Mouse (Mus musculus): Measurements from ENCODE around the gene Gm20458. TPM values are rescaled to one million over a fixed set of nuclear protein-coding genes. Genes with fewer than 3 reads are reported as not detected.

Gm20458 gene
- polyA plus RNA-seq, 1 experiment from 2014 or later, result 8.1 TPM

DNA sequence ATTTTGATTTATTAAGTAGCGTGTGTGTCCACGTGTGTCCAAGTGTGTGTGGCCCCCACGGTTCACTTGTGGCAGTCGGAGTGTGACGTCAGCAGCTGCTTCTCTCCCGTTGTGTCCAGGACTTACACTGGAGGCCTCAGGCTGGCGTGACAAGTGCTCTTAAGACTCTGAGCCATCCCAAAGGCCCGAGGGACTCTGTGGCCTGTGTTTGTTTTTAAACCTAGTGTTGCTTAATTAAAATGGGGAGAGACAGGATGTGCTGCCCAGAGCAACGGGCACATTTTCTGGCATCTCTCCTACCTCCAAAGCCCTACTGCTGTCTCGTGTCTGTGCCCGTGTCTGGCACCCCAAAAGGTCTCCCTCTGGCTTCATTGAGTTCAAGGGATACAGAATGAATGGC is 37.3 kb upstream of the Gm20458 start:
- Histone ChIP-seq H3K9ac (replicated peaks; ENCODE audit: low read length) (no peak overlapping the region), H3K4me3 (ENCODE audit: low read length) (no peak overlapping the region), H3K36me3 (ENCODE audit: insufficient read depth, low read length) (peaks cover 29% of the 10 kb centered on the region), H3K4me1 (ENCODE audit: insufficient read depth, low read length) (peaks cover 12% of the 10 kb centered on the region; the same call in 1 of the 2 replicates), H3K9me3 (ENCODE audit: low read length) (no peaks in the 10 kb centered on the region), H3K27me3 (ENCODE audit: insufficient read depth, low read length) (no peaks in the 10 kb centered on the region), H3K27ac (ENCODE audit: low read length) (no peak overlapping the region), H3K4me2 (replicated peaks; ENCODE audit: low read depth, low read length) (no peak overlapping the region)
- ATAC-seq (ENCODE audit: low FRiP score, low TSS enrichment), result no peak
- 76% methylated on average over 11 of the region's 11 CpGs for WGBS

GRCm38 (mm10) chr2:164424406-164424805 is 36.4 kb upstream of the Gm20458 start:
- Histone ChIP-seq H3K27ac (ENCODE audit: low read length) (no peak overlapping the region), H3K27me3 (ENCODE audit: insufficient read depth, low read length) (no peaks in the 10 kb centered on the region), H3K4me2 (replicated peaks; ENCODE audit: low read depth, low read length) (no peak overlapping the region), H3K4me1 (ENCODE audit: insufficient read depth, low read length) (peaks cover 10% of the 10 kb centered on the region; the same call in 1 of the 2 replicates), H3K36me3 (ENCODE audit: insufficient read depth, low read length) (peaks cover 34% of the 10 kb centered on the region), H3K9me3 (ENCODE audit: low read length) (no peaks in the 10 kb centered on the region), H3K9ac (replicated peaks; ENCODE audit: low read length) (no peak overlapping the region), H3K4me3 (ENCODE audit: low read length) (no peak overlapping the region)
- 84% methylated on average over 8 of the region's 8 CpGs for WGBS
- no peak for ATAC-seq (ENCODE audit: low FRiP score, low TSS enrichment)

DNA sequence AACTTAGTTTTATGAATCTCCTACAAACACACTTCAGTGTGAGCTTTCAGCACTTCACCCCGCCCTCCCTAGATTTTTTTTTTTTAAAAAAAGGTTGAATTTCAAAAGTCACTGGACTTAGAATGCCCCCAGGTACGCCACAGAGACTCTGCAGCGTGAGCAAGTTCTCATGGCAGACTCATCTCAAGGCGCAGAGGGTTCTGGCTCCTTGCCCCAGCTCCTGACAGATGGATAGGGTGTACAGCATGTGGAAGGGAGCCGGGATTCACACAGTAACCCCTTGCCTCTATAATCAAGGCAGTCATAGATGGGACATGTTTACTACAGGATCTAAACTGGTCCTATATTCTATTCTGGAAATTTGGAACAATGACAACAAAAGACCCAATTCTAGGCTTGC is 35.4 kb upstream of the Gm20458 start:
- H3K27ac ChIP-seq (ENCODE audit: low read length), result no peak overlapping the region
- H3K36me3 ChIP-seq (ENCODE audit: insufficient read depth, low read length), result peaks cover 36% of the 10 kb centered on the region
- H3K4me1 ChIP-seq (ENCODE audit: insufficient read depth, low read length), result peaks cover 11% of the 10 kb centered on the region
- H3K9ac ChIP-seq (replicated peaks; ENCODE audit: low read length), result no peak overlapping the region
- no peaks in the 10 kb centered on the region for H3K9me3 ChIP-seq (ENCODE audit: low read length)
- no peak overlapping the region for H3K4me2 ChIP-seq (replicated peaks; ENCODE audit: low read depth, low read length)
- no peaks in the 10 kb centered on the region for H3K27me3 ChIP-seq (ENCODE audit: insufficient read depth, low read length)
- 87% methylated on average over 5 of the region's 5 CpGs for WGBS
- no peak overlapping the region for H3K4me3 ChIP-seq (ENCODE audit: low read length)
- ATAC-seq (ENCODE audit: low FRiP score, low TSS enrichment), result no peak

- WGBS, result 22% methylated on average over 12 of the region's 12 CpGs
- Histone ChIP-seq H3K27ac (ENCODE audit: low read length) (no peak overlapping the region), H3K36me3 (ENCODE audit: insufficient read depth, low read length) (peaks cover 36% of the 10 kb centered on the region), H3K9me3 (ENCODE audit: low read length) (no peaks in the 10 kb centered on the region), H3K27me3 (ENCODE audit: insufficient read depth, low read length) (no peaks in the 10 kb centered on the region), H3K4me1 (ENCODE audit: insufficient read depth, low read length) (peaks cover 18% of the 10 kb centered on the region), H3K4me2 (replicated peaks; ENCODE audit: low read depth, low read length) (no peak overlapping the region), H3K4me3 (ENCODE audit: low read length) (no peak overlapping the region), H3K9ac (replicated peaks; ENCODE audit: low read length) (no peak overlapping the region)
- ATAC-seq (ENCODE audit: low FRiP score, low TSS enrichment), result no peak
Observed at GRCm38 (mm10) chr2:164426121-164426520, 34.6 kb upstream of the Gm20458 start.

- Histone ChIP-seq H3K27me3 (ENCODE audit: insufficient read depth, low read length) (no peaks in the 10 kb centered on the region), H3K4me3 (ENCODE audit: low read length) (no peak overlapping the region), H3K4me1 (ENCODE audit: insufficient read depth, low read length) (peaks cover 27% of the 10 kb centered on the region), H3K9me3 (ENCODE audit: low read length) (no peaks in the 10 kb centered on the region), H3K27ac (ENCODE audit: low read length) (no peak overlapping the region), H3K9ac (replicated peaks; ENCODE audit: low read length) (no peak overlapping the region), H3K4me2 (replicated peaks; ENCODE audit: low read depth, low read length) (no peak overlapping the region), H3K36me3 (ENCODE audit: insufficient read depth, low read length) (peaks cover 36% of the 10 kb centered on the region)
- no peak for ATAC-seq (ENCODE audit: low FRiP score, low TSS enrichment)
- 64% methylated on average over 5 of the region's 5 CpGs for WGBS
Observed at GRCm38 (mm10) chr2:164426952-164427351, 33.8 kb upstream of the Gm20458 start.

- no peak overlapping the region for H3K4me3 ChIP-seq (ENCODE audit: low read length)
- H3K27ac ChIP-seq (ENCODE audit: low read length), result no peak overlapping the region
- ATAC-seq (ENCODE audit: low FRiP score, low TSS enrichment), result no peak
- H3K27me3 ChIP-seq (ENCODE audit: insufficient read depth, low read length), result no peaks in the 10 kb centered on the region
- no peak overlapping the region for H3K4me2 ChIP-seq (replicated peaks; ENCODE audit: low read depth, low read length)
- H3K36me3 ChIP-seq (ENCODE audit: insufficient read depth, low read length), result peaks cover 34% of the 10 kb centered on the region
- 37% methylated on average over 5 of the region's 5 CpGs for WGBS
- peaks cover 42% of the 10 kb centered on the region for H3K4me1 ChIP-seq (ENCODE audit: insufficient read depth, low read length)
- H3K9ac ChIP-seq (replicated peaks; ENCODE audit: low read length), result no peak overlapping the region
- H3K9me3 ChIP-seq (ENCODE audit: low read length), result no peaks in the 10 kb centered on the region
Observed at GRCm38 (mm10) chr2:164428451-164428850, 32.3 kb upstream of the Gm20458 start.

GRCm38 (mm10) chr2:164429881-164430615 is 30.7 kb upstream of the Gm20458 start:
- Histone ChIP-seq H3K36me3 (ENCODE audit: insufficient read depth, low read length) (peaks cover 21% of the 10 kb centered on the region), H3K27me3 (ENCODE audit: insufficient read depth, low read length) (no peaks in the 10 kb centered on the region), H3K9me3 (ENCODE audit: low read length) (no peaks in the 10 kb centered on the region), H3K4me2 (replicated peaks; ENCODE audit: low read depth, low read length) (no peak overlapping the region), H3K4me1 (ENCODE audit: insufficient read depth, low read length) (peaks cover 58% of the 10 kb centered on the region), H3K4me3 (ENCODE audit: low read length) (no peak overlapping the region), H3K9ac (replicated peaks; ENCODE audit: low read length) (peak overlapping the region; percentile 47; the same call in 1 of the 2 replicates), H3K27ac (ENCODE audit: low read length) (peak overlapping the region; percentile 64)
- ATAC-seq (ENCODE audit: low FRiP score, low TSS enrichment), result no peak
- 50% methylated on average over 15 of the region's 15 CpGs for WGBS

- no peaks in the 10 kb centered on the region for H3K27me3 ChIP-seq (ENCODE audit: insufficient read depth, low read length)
- H3K9ac ChIP-seq (replicated peaks; ENCODE audit: low read length), result peak overlapping the region; percentile 47
- no peaks in the 10 kb centered on the region for H3K9me3 ChIP-seq (ENCODE audit: low read length)
- peak overlapping the region; percentile 64 for H3K27ac ChIP-seq (ENCODE audit: low read length)
- no peak overlapping the region for H3K4me3 ChIP-seq (ENCODE audit: low read length)
- no peak for ATAC-seq (ENCODE audit: low FRiP score, low TSS enrichment)
- H3K4me2 ChIP-seq (replicated peaks; ENCODE audit: low read depth, low read length), result peak overlapping the region; percentile 34; the same call in 1 of the 2 replicates
- 7% methylated on average over 7 of the region's 7 CpGs for WGBS
- peaks cover 64% of the 10 kb centered on the region for H3K4me1 ChIP-seq (ENCODE audit: insufficient read depth, low read length)
- peaks cover 19% of the 10 kb centered on the region for H3K36me3 ChIP-seq (ENCODE audit: insufficient read depth, low read length)
Observed at GRCm38 (mm10) chr2:164430697-164431096, 30.1 kb upstream of the Gm20458 start.

DNA sequence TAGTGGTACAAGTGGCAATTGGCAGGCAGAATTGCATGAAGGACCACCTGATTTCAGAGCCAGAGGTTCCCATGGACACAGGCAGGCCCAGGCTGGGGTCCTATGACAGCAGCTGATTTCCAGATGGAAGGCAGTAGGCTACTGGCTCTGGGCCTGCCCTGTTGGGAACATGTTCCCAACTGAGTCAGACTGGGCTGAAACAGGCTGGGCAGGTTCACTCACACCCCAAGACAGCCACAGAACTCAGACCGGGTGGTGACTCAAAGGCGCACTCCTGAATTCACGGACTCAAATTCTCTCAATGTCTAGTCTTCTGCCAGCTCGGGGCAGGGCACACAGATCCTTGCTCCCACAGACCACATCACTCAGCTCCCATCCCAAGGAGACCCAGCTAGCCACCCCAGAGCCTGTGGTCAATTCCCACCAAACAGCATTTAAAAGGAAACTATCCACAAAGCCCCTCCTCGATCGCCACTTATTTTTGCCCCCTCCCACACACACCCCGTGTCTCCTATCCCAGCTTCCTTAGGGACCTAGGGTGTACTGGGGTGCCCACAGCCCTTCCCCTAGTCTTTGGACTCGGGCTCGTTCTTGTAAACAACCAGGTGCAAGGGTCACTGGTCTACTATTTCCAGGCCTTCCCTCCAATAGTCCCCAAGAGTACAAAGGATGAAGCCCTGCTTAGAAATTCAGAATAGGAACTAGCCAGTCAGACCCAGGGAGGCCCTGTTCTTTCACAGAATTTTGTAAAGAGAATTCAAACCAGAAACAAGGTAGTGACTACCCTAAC is 28.9 kb upstream of the Gm20458 start:
- H3K4me2 ChIP-seq (replicated peaks; ENCODE audit: low read depth, low read length), result peak overlapping the region; percentile 39; the same call in 1 of the 2 replicates
- peaks cover 76% of the 10 kb centered on the region for H3K4me1 ChIP-seq (ENCODE audit: insufficient read depth, low read length)
- H3K9me3 ChIP-seq (ENCODE audit: low read length), result no peaks in the 10 kb centered on the region
- H3K27me3 ChIP-seq (ENCODE audit: insufficient read depth, low read length), result no peaks in the 10 kb centered on the region
- peak overlapping the region; percentile 51 for H3K9ac ChIP-seq (replicated peaks; ENCODE audit: low read length)
- peaks cover 19% of the 10 kb centered on the region; the same call in 1 of the 2 replicates for H3K36me3 ChIP-seq (ENCODE audit: insufficient read depth, low read length)
- H3K4me3 ChIP-seq (ENCODE audit: low read length), result 0 out of 2 replicates have a peak overlapping the region, but pooled peaks have one; percentile 15
- no peak for ATAC-seq (ENCODE audit: low FRiP score, low TSS enrichment)
- 45% methylated on average over 9 of the region's 9 CpGs for WGBS
- H3K27ac ChIP-seq (ENCODE audit: low read length), result peak overlapping the region; percentile 95
